Mouse (Mus musculus) neural tube, embryonic 12.5 days (tissue): ENCODE measurements around the gene Psmb8. TPM values are rescaled to one million over a fixed set of nuclear protein-coding genes. Genes with fewer than 3 reads are reported as not detected.

Experiments used
- ATAC-seq: fragments of 200-750 bp; cut with Nextera tagmentation; 2 replicates; pipeline ENCODE4 v1.8.0; 2017; ENCODE audit warnings: low read depth, mild to moderate bottlenecking, moderate TSS enrichment, moderate library complexity; ENCODE audit not compliant: low FRiP score
- H3K27ac ChIP-seq: fragments of 300-500 bp; sonication (generic); 2 replicates; pipeline ENCODE4 v1.5.1; 2016
- H3K27me3 ChIP-seq: fragments of 300-500 bp; sonication (generic); replicated peaks from 2 replicates; pipeline ENCODE4 v1.6.1; 2016; ENCODE audit warnings: mild to moderate bottlenecking
- H3K36me3 ChIP-seq: fragments of 300-500 bp; sonication (generic); 2 replicates; pipeline ENCODE4 v1.6.1; 2016; ENCODE audit warnings: mild to moderate bottlenecking
- H3K4me1 ChIP-seq: fragments of 300-500 bp; sonication (generic); 2 replicates; pipeline ENCODE4 v1.6.1; 2016
- H3K4me2 ChIP-seq: fragments of 300-500 bp; sonication (generic); replicated peaks from 2 replicates; pipeline ENCODE4 v1.6.1; 2016; ENCODE audit warnings: mild to moderate bottlenecking
- H3K4me3 ChIP-seq: fragments of 300-500 bp; sonication (generic); 2 replicates; pipeline ENCODE4 v1.5.1; 2016
- H3K9ac ChIP-seq: fragments of 300-500 bp; sonication (generic); 2 replicates; pipeline ENCODE4 v1.6.1; 2016; ENCODE audit warnings: mild to moderate bottlenecking
- H3K9me3 ChIP-seq: fragments of 300-500 bp; sonication (generic); 2 replicates; pipeline ENCODE4 v1.6.1; 2016; ENCODE audit warnings: mild to moderate bottlenecking
- WGBS: fragments of 180-500 bp; shearing (Covaris S2); methylation state at CpG from one replicate; pipeline ENCODE4 v1.1.7; 2016; 5-methylcytosine and 5-hydroxymethylcytosine counted together
- polyA plus RNA-seq: library from polyadenylated mRNA; unstranded; fragments of >200 nt; fragmentation: Nextera tagmentation; extraction: Ambion mirVana; gene quantifications from 2 replicates; pipeline ENCODE4 v1.2.1, GENCODE M21; 2016

Gene Psmb8
- polyA plus RNA-seq = 2.3 and 2.4 TPM in 2 replicates

GRCm38 (mm10) chr17:34196941-34197894 is at the start of gene Psmb8:
TSS of gene Psmb8 (plus strand) at chr17:34197721.
- Histone ChIP-seq H3K27me3 (peaks cover 80% of the 10 kb centered on the region), H3K9ac (no peak within 1 kb of the TSS; the same call in 1 of the 2 replicates), H3K9me3 (no peaks in the 10 kb centered on the region), H3K36me3 (no peaks in the 10 kb centered on the region), H3K4me1 (peaks cover 10% of the 10 kb centered on the region), H3K27ac (no peak within 1 kb of the TSS), H3K4me2 (peak within 1 kb of the TSS; percentile 57), H3K4me3 (peak within 1 kb of the TSS; percentile 27)
- WGBS = 5% methylated on average over 41 of the region's 41 CpGs
- peak; percentile 81 for ATAC-seq

GRCm38 (mm10) chr17:34152923-34153322 is 44.6 kb upstream of the Psmb8 start, which contains the start of gene H2-DMb1:
TSS of gene H2-DMb1 (plus strand) at chr17:34153072.
- ATAC-seq = no peak
- H3K27ac ChIP-seq = no peak within 1 kb of the TSS
- H3K4me3 ChIP-seq = no peak within 1 kb of the TSS
- H3K4me1 ChIP-seq = no peaks in the 10 kb centered on the region
- no peaks in the 10 kb centered on the region for H3K27me3 ChIP-seq
- no peak within 1 kb of the TSS for H3K9ac ChIP-seq
- H3K9me3 ChIP-seq = no peaks in the 10 kb centered on the region
- H3K36me3 ChIP-seq = no peaks in the 10 kb centered on the region
- 66% methylated on average over 4 of the region's 4 CpGs for WGBS
- no peak within 1 kb of the TSS for H3K4me2 ChIP-seq

GRCm38 (mm10) chr17:34155534-34155933 is 42.0 kb upstream of the Psmb8 start:
- no peaks in the 10 kb centered on the region for H3K4me1 ChIP-seq
- no peak overlapping the region for H3K9ac ChIP-seq
- no peaks in the 10 kb centered on the region for H3K27me3 ChIP-seq
- no peaks in the 10 kb centered on the region for H3K9me3 ChIP-seq
- H3K27ac ChIP-seq = no peak overlapping the region
- H3K4me3 ChIP-seq = no peak overlapping the region
- H3K4me2 ChIP-seq = no peak overlapping the region
- no peaks in the 10 kb centered on the region for H3K36me3 ChIP-seq
- 59% methylated on average over 5 of the region's 5 CpGs for WGBS
- ATAC-seq = no peak

- WGBS = 53% methylated on average over 9 of the region's 9 CpGs
- H3K27ac ChIP-seq = no peak overlapping the region
- no peak overlapping the region for H3K4me2 ChIP-seq
- ATAC-seq = no peak
- no peaks in the 10 kb centered on the region; the same call in 1 of the 2 replicates for H3K27me3 ChIP-seq
- no peaks in the 10 kb centered on the region for H3K9me3 ChIP-seq
- H3K4me1 ChIP-seq = no peaks in the 10 kb centered on the region
- H3K4me3 ChIP-seq = no peak overlapping the region
- no peaks in the 10 kb centered on the region for H3K36me3 ChIP-seq
- H3K9ac ChIP-seq = no peak overlapping the region
Observed at GRCm38 (mm10) chr17:34164202-34164895, 33.2 kb upstream of the Psmb8 start.

GRCm38 (mm10) chr17:34165033-34165730 is 32.3 kb upstream of the Psmb8 start:
- Histone ChIP-seq H3K9ac (no peak overlapping the region), H3K27ac (no peak overlapping the region), H3K4me3 (no peak overlapping the region), H3K9me3 (no peaks in the 10 kb centered on the region), H3K27me3 (no peaks in the 10 kb centered on the region; the same call in 1 of the 2 replicates), H3K4me2 (no peak overlapping the region), H3K36me3 (no peaks in the 10 kb centered on the region), H3K4me1 (no peaks in the 10 kb centered on the region)
- WGBS = 81% methylated on average over 6 of the region's 6 CpGs
- ATAC-seq = no peak

GRCm38 (mm10) chr17:34169279-34169678 is 28.2 kb upstream of the Psmb8 start:
- Histone ChIP-seq H3K36me3 (no peaks in the 10 kb centered on the region), H3K9me3 (no peaks in the 10 kb centered on the region), H3K27me3 (no peaks in the 10 kb centered on the region; the same call in 1 of the 2 replicates), H3K27ac (no peak overlapping the region), H3K9ac (no peak overlapping the region), H3K4me2 (no peak overlapping the region), H3K4me1 (no peaks in the 10 kb centered on the region), H3K4me3 (no peak overlapping the region)
- WGBS = 2% methylated on average over 2 of the region's 2 CpGs
- no peak for ATAC-seq

- WGBS = 34% methylated on average over 4 of the region's 4 CpGs
- H3K9me3 ChIP-seq = no peaks in the 10 kb centered on the region
- ATAC-seq = no peak
Observed at GRCm38 (mm10) chr17:34170487-34170876, 27.0 kb upstream of the Psmb8 start.

GRCm38 (mm10) chr17:34170877-34171498 is 26.5 kb upstream of the Psmb8 start:
- no peak overlapping the region for H3K9ac ChIP-seq
- no peak overlapping the region for H3K4me3 ChIP-seq
- no peak for ATAC-seq
- H3K36me3 ChIP-seq = no peaks in the 10 kb centered on the region
- H3K9me3 ChIP-seq = no peaks in the 10 kb centered on the region
- H3K4me2 ChIP-seq = no peak overlapping the region
- H3K4me1 ChIP-seq = no peaks in the 10 kb centered on the region
- H3K27me3 ChIP-seq = no peaks in the 10 kb centered on the region
- no peak overlapping the region for H3K27ac ChIP-seq
- 44% methylated on average over 13 of the region's 13 CpGs for WGBS

More at GRCm38 (mm10) chr17:34170487-34170876, 27.0 kb upstream of the Psmb8 start:
- no peak overlapping the region for H3K4me3 ChIP-seq
- H3K27ac ChIP-seq = no peak overlapping the region
- no peaks in the 10 kb centered on the region for H3K4me1 ChIP-seq
- H3K27me3 ChIP-seq = no peaks in the 10 kb centered on the region
- no peak overlapping the region for H3K4me2 ChIP-seq
- no peaks in the 10 kb centered on the region for H3K36me3 ChIP-seq
- H3K9ac ChIP-seq = no peak overlapping the region

- no peak for ATAC-seq
- H3K27me3 ChIP-seq = no peaks in the 10 kb centered on the region
- 94% methylated on average over 5 of the region's 5 CpGs for WGBS
- no peak overlapping the region for H3K9ac ChIP-seq
- no peak overlapping the region for H3K4me3 ChIP-seq
- peaks cover 7% of the 10 kb centered on the region; the same call in 1 of the 2 replicates for H3K9me3 ChIP-seq
- H3K4me1 ChIP-seq = no peaks in the 10 kb centered on the region
- H3K36me3 ChIP-seq = no peaks in the 10 kb centered on the region
- no peak overlapping the region for H3K27ac ChIP-seq
- no peak overlapping the region for H3K4me2 ChIP-seq
Observed at GRCm38 (mm10) chr17:34172528-34172927, 25.0 kb upstream of the Psmb8 start.

GRCm38 (mm10) chr17:34174075-34174474 is 23.4 kb upstream of the Psmb8 start:
- ATAC-seq = no peak
- H3K9me3 ChIP-seq = peaks cover 7% of the 10 kb centered on the region; the same call in 1 of the 2 replicates
- H3K9ac ChIP-seq = no peak overlapping the region
- no peak overlapping the region for H3K4me2 ChIP-seq
- H3K4me1 ChIP-seq = no peaks in the 10 kb centered on the region
- H3K27ac ChIP-seq = no peak overlapping the region
- whole genome bisulfite sequencing = 73% methylated on average over 1 of the region's 1 CpGs
- H3K27me3 ChIP-seq = no peaks in the 10 kb centered on the region
- no peaks in the 10 kb centered on the region for H3K36me3 ChIP-seq
- H3K4me3 ChIP-seq = no peak overlapping the region

- no peak overlapping the region for H3K9ac ChIP-seq
Observed at GRCm38 (mm10) chr17:34177179-34177578, 20.3 kb upstream of the Psmb8 start.

More at GRCm38 (mm10) chr17:34177179-34177578, 20.3 kb upstream of the Psmb8 start:
- Histone ChIP-seq H3K4me1 (no peaks in the 10 kb centered on the region), H3K9me3 (peaks cover 7% of the 10 kb centered on the region; the same call in 1 of the 2 replicates), H3K4me3 (no peak overlapping the region), H3K4me2 (no peak overlapping the region), H3K36me3 (no peaks in the 10 kb centered on the region), H3K27ac (no peak overlapping the region), H3K27me3 (no peaks in the 10 kb centered on the region)
- whole genome bisulfite sequencing = 71% methylated on average over 4 of the region's 4 CpGs
- no peak for ATAC-seq
